Mouse (Mus musculus): Measurements from ENCODE around the gene Cyp4f39. TPM values are rescaled to one million over a fixed set of nuclear protein-coding genes. Genes with fewer than 3 reads are reported as not detected.

Cyp4f39 gene
- polyA plus RNA-seq (2015; fragmentation: Nextera tagmentation; extraction: Ambion mirVana) = 1.3 and 1.4 TPM in 2 replicates

- no peaks in the 10 kb centered on the region for H3K36me3 ChIP-seq
- H3K27ac ChIP-seq = no peak within 1 kb of the TSS
- H3K9me3 ChIP-seq = no peaks in the 10 kb centered on the region
- H3K4me1 ChIP-seq (replicated peaks) = peaks cover 8% of the 10 kb centered on the region
- no peak for ATAC-seq (ENCODE audit: low FRiP score)
- peaks cover 25% of the 10 kb centered on the region for H3K27me3 ChIP-seq
- peak within 1 kb of the TSS; percentile 60 for H3K4me2 ChIP-seq
- H3K4me3 ChIP-seq = peak within 1 kb of the TSS; percentile 33
- 3% methylated on average over 19 of the region's 19 CpGs for WGBS
- H3K9ac ChIP-seq = peak within 1 kb of the TSS; percentile 62
Measured at GRCm38 (mm10) chr17:32452482-32452881, at the start of gene Cyp4f39. TSS of gene Cyp4f39 (plus strand) at chr17:32452723.

- Histone ChIP-seq H3K36me3 (no peaks in the 10 kb centered on the region), H3K27ac (no peak overlapping the region), H3K4me3 (no peak overlapping the region), H3K9ac (no peak overlapping the region), H3K4me1 (replicated peaks) (no peaks in the 10 kb centered on the region), H3K9me3 (no peaks in the 10 kb centered on the region), H3K4me2 (no peak overlapping the region), H3K27me3 (peaks cover 22% of the 10 kb centered on the region)
- ATAC-seq (ENCODE audit: low FRiP score) = no peak
- WGBS = 75% methylated on average over 11 of the region's 11 CpGs
Measured at GRCm38 (mm10) chr17:32402779-32403157, 49.8 kb upstream of the Cyp4f39 start.

GRCm38 (mm10) chr17:32403417-32403816 is 49.1 kb upstream of the Cyp4f39 start, which contains the start of gene Rasal3:
TSS of gene Rasal3 (minus strand) at chr17:32403583.
- WGBS = 86% methylated on average over 8 of the region's 8 CpGs
- Histone ChIP-seq H3K27me3 (peaks cover 15% of the 10 kb centered on the region), H3K4me3 (no peak within 1 kb of the TSS), H3K36me3 (no peaks in the 10 kb centered on the region), H3K4me2 (no peak within 1 kb of the TSS), H3K27ac (no peak within 1 kb of the TSS), H3K4me1 (replicated peaks) (no peaks in the 10 kb centered on the region), H3K9me3 (no peaks in the 10 kb centered on the region), H3K9ac (no peak within 1 kb of the TSS)
- ATAC-seq (ENCODE audit: low FRiP score) = no peak

GRCm38 (mm10) chr17:32411898-32412297 is 40.6 kb upstream of the Cyp4f39 start:
- 92% methylated on average over 6 of the region's 6 CpGs for WGBS

GRCm38 (mm10) chr17:32415417-32416020 is 37.0 kb upstream of the Cyp4f39 start:
- ATAC-seq (ENCODE audit: low FRiP score) = no peak
- no peak overlapping the region for H3K27ac ChIP-seq
- 56% methylated on average over 24 of the region's 24 CpGs for WGBS
- peaks cover 26% of the 10 kb centered on the region for H3K27me3 ChIP-seq
- no peaks in the 10 kb centered on the region for H3K9me3 ChIP-seq
- H3K4me1 ChIP-seq (replicated peaks) = no peaks in the 10 kb centered on the region
- no peak overlapping the region for H3K9ac ChIP-seq
- no peaks in the 10 kb centered on the region for H3K36me3 ChIP-seq
- H3K4me3 ChIP-seq = no peak overlapping the region
- no peak overlapping the region for H3K4me2 ChIP-seq

More at GRCm38 (mm10) chr17:32411898-32412297, 40.6 kb upstream of the Cyp4f39 start:
- H3K4me3 ChIP-seq = no peak overlapping the region
- no peak overlapping the region for H3K27ac ChIP-seq
- no peaks in the 10 kb centered on the region for H3K36me3 ChIP-seq
- no peak overlapping the region for H3K9ac ChIP-seq
- H3K27me3 ChIP-seq = peaks cover 22% of the 10 kb centered on the region
- no peaks in the 10 kb centered on the region for H3K4me1 ChIP-seq (replicated peaks)
- no peaks in the 10 kb centered on the region for H3K9me3 ChIP-seq
- ATAC-seq (ENCODE audit: low FRiP score) = no peak
- H3K4me2 ChIP-seq = no peak overlapping the region

- peaks cover 26% of the 10 kb centered on the region for H3K27me3 ChIP-seq
- no peak overlapping the region for H3K9ac ChIP-seq
- H3K4me1 ChIP-seq (replicated peaks) = no peaks in the 10 kb centered on the region
- no peak overlapping the region for H3K4me3 ChIP-seq
- no peak overlapping the region for H3K27ac ChIP-seq
- H3K9me3 ChIP-seq = no peaks in the 10 kb centered on the region
- no peak for ATAC-seq (ENCODE audit: low FRiP score)
- WGBS = 94% methylated on average over 14 of the region's 14 CpGs
- no peaks in the 10 kb centered on the region for H3K36me3 ChIP-seq
- H3K4me2 ChIP-seq = no peak overlapping the region
Measured at GRCm38 (mm10) chr17:32416771-32417170, 35.8 kb upstream of the Cyp4f39 start.

- WGBS = 83% methylated on average over 2 of the region's 2 CpGs
- H3K4me1 ChIP-seq (replicated peaks) = no peaks in the 10 kb centered on the region
- no peak overlapping the region for H3K27ac ChIP-seq
- no peaks in the 10 kb centered on the region for H3K36me3 ChIP-seq
- H3K9me3 ChIP-seq = no peaks in the 10 kb centered on the region
- H3K4me3 ChIP-seq = no peak overlapping the region
- no peak for ATAC-seq (ENCODE audit: low FRiP score)
- H3K4me2 ChIP-seq = no peak overlapping the region
- H3K27me3 ChIP-seq = peaks cover 21% of the 10 kb centered on the region
- H3K9ac ChIP-seq = no peak overlapping the region
Measured at GRCm38 (mm10) chr17:32419989-32420388, 32.5 kb upstream of the Cyp4f39 start.

GRCm38 (mm10) chr17:32420781-32421180 is 31.7 kb upstream of the Cyp4f39 start:
- H3K4me1 ChIP-seq (replicated peaks) = no peaks in the 10 kb centered on the region
- H3K4me3 ChIP-seq = no peak overlapping the region
- H3K4me2 ChIP-seq = no peak overlapping the region
- no peaks in the 10 kb centered on the region for H3K36me3 ChIP-seq
- peaks cover 13% of the 10 kb centered on the region for H3K27me3 ChIP-seq
- no peak overlapping the region for H3K27ac ChIP-seq
- H3K9me3 ChIP-seq = no peaks in the 10 kb centered on the region
- WGBS = 85% methylated on average over 8 of the region's 8 CpGs
- no peak for ATAC-seq (ENCODE audit: low FRiP score)
- no peak overlapping the region for H3K9ac ChIP-seq

- Histone ChIP-seq H3K4me3 (no peak within 1 kb of the TSS), H3K27me3 (no peaks in the 10 kb centered on the region), H3K4me2 (no peak within 1 kb of the TSS), H3K36me3 (no peaks in the 10 kb centered on the region), H3K9me3 (no peaks in the 10 kb centered on the region), H3K27ac (no peak within 1 kb of the TSS), H3K9ac (no peak within 1 kb of the TSS), H3K4me1 (replicated peaks) (no peaks in the 10 kb centered on the region)
- no peak for ATAC-seq (ENCODE audit: low FRiP score)
- WGBS = 86% methylated on average over 2 of the region's 2 CpGs
Measured at GRCm38 (mm10) chr17:32424034-32424433, 28.5 kb upstream of the Cyp4f39 start, which contains the start of gene Pglyrp2. TSS of gene Pglyrp2 (minus strand) at chr17:32424167.

- Histone ChIP-seq H3K36me3 (no peaks in the 10 kb centered on the region), H3K4me1 (replicated peaks) (no peaks in the 10 kb centered on the region), H3K4me3 (no peak overlapping the region), H3K27me3 (no peaks in the 10 kb centered on the region), H3K4me2 (no peak overlapping the region), H3K9ac (no peak overlapping the region), H3K27ac (no peak overlapping the region), H3K9me3 (no peaks in the 10 kb centered on the region)
- no peak for ATAC-seq (ENCODE audit: low FRiP score)
Measured at GRCm38 (mm10) chr17:32426610-32427009, 25.9 kb upstream of the Cyp4f39 start.

- ATAC-seq (ENCODE audit: low FRiP score) = no peak
- Histone ChIP-seq H3K27ac (no peak overlapping the region), H3K36me3 (no peaks in the 10 kb centered on the region), H3K4me1 (replicated peaks) (no peaks in the 10 kb centered on the region), H3K4me3 (no peak overlapping the region), H3K27me3 (0 out of 2 replicates have a peak, but pooled peaks cover 3% of the 10 kb centered on the region), H3K4me2 (no peak overlapping the region), H3K9me3 (no peaks in the 10 kb centered on the region), H3K9ac (no peak overlapping the region)
- 60% methylated on average over 3 of the region's 3 CpGs for WGBS
Measured at GRCm38 (mm10) chr17:32431972-32432371, 20.6 kb upstream of the Cyp4f39 start.

GRCm38 (mm10) chr17:32434324-32434723 is 18.2 kb upstream of the Cyp4f39 start:
- no peaks in the 10 kb centered on the region for H3K4me1 ChIP-seq (replicated peaks)
- H3K36me3 ChIP-seq = no peaks in the 10 kb centered on the region
- H3K4me3 ChIP-seq = no peak overlapping the region
- H3K27ac ChIP-seq = no peak overlapping the region
- H3K27me3 ChIP-seq = 0 out of 2 replicates have a peak, but pooled peaks cover 3% of the 10 kb centered on the region
- 73% methylated on average over 4 of the region's 4 CpGs for WGBS
- H3K9me3 ChIP-seq = no peaks in the 10 kb centered on the region
- no peak for ATAC-seq (ENCODE audit: low FRiP score)
- H3K4me2 ChIP-seq = no peak overlapping the region
- H3K9ac ChIP-seq = no peak overlapping the region

GRCm38 (mm10) chr17:32435151-32435550 is 17.4 kb upstream of the Cyp4f39 start:
- H3K9me3 ChIP-seq = no peaks in the 10 kb centered on the region
- no peak overlapping the region for H3K9ac ChIP-seq
- no peaks in the 10 kb centered on the region for H3K4me1 ChIP-seq (replicated peaks)
- H3K4me3 ChIP-seq = no peak overlapping the region
- ATAC-seq (ENCODE audit: low FRiP score) = no peak
- H3K36me3 ChIP-seq = no peaks in the 10 kb centered on the region
- no peak overlapping the region for H3K4me2 ChIP-seq
- H3K27ac ChIP-seq = no peak overlapping the region
- 0 out of 2 replicates have a peak, but pooled peaks cover 3% of the 10 kb centered on the region for H3K27me3 ChIP-seq
- 76% methylated on average over 5 of the region's 5 CpGs for WGBS
